Mouse (Mus musculus) kidney, adult 2 months (tissue): ENCODE measurements around the gene Ocln.

Experiments used
- CTCF ChIP-seq: fragments of 200-500 bp; conservative IDR thresholded peaks from 2 replicates; pipeline ENCODE4 v1.5.1; 2011; ENCODE audit warnings: low read depth, mild to moderate bottlenecking, control low read depth, low read length, moderate library complexity, mixed read lengths; ENCODE audit not compliant: insufficient read depth, insufficient read length
- POLR2A ChIP-seq: fragments of 200-500 bp; IDR thresholded peaks from one replicate; pipeline ENCODE4 v1.6.1; 2011; ENCODE audit warnings: low read depth, low read length, control low read depth

GRCm38 (mm10) chr13:100516213-100517105 lies 36.1 kb downstream of the Ocln start:
- TF ChIP-seq CTCF (no peak), POLR2A (no peak)
